Mouse (Mus musculus) neural tube, embryonic 13.5 days (tissue): ENCODE measurements around the gene C130060K24Rik. TPM values are rescaled to one million over a fixed set of nuclear protein-coding genes. Genes with fewer than 3 reads are reported as not detected.

Experiments
- ATAC-seq: fragments of 200-750 bp; cut with Nextera tagmentation; 2 replicates; pipeline ENCODE4 v1.8.0; 2017; ENCODE audit warnings: low read depth, mild to moderate bottlenecking, moderate TSS enrichment, moderate library complexity
- H3K27ac ChIP-seq: fragments of 300-500 bp; sonication (generic); replicated peaks from 2 replicates; pipeline ENCODE4 v1.5.1; 2015; ENCODE audit warnings: moderate library complexity, mild to moderate bottlenecking, inconsistent platforms
- H3K27me3 ChIP-seq: fragments of 300-500 bp; sonication (generic); 2 replicates; pipeline ENCODE4 v1.6.1; 2015; ENCODE audit warnings: mild to moderate bottlenecking, inconsistent platforms
- H3K36me3 ChIP-seq: fragments of 300-500 bp; sonication (generic); 2 replicates; pipeline ENCODE4 v1.6.1; 2015; ENCODE audit warnings: mild to moderate bottlenecking, inconsistent platforms
- H3K4me1 ChIP-seq: fragments of 300-500 bp; sonication (generic); replicated peaks from 2 replicates; pipeline ENCODE4 v1.6.1; 2015; ENCODE audit warnings: inconsistent platforms
- H3K4me2 ChIP-seq: fragments of 300-500 bp; sonication (generic); 2 replicates; pipeline ENCODE4 v1.6.1; 2015; ENCODE audit warnings: inconsistent platforms, mild to moderate bottlenecking, moderate library complexity
- H3K4me3 ChIP-seq: fragments of 300-500 bp; sonication (generic); 2 replicates; pipeline ENCODE4 v1.5.1; 2015; ENCODE audit warnings: mild to moderate bottlenecking, inconsistent platforms
- H3K9ac ChIP-seq: fragments of 300-500 bp; sonication (generic); 2 replicates; pipeline ENCODE4 v1.6.1; 2015; ENCODE audit warnings: moderate library complexity, mild to moderate bottlenecking, inconsistent platforms
- H3K9me3 ChIP-seq: fragments of 300-500 bp; sonication (generic); 2 replicates; pipeline ENCODE4 v1.6.1; 2016; ENCODE audit warnings: inconsistent platforms
- WGBS: fragments of 180-500 bp; shearing (Covaris S2); methylation state at CpG from one replicate; pipeline ENCODE4 v1.1.7; 2015; 5-methylcytosine and 5-hydroxymethylcytosine counted together
- polyA plus RNA-seq: library from polyadenylated mRNA; unstranded; fragments of >200 nt; fragmentation: Nextera tagmentation; extraction: Ambion mirVana; gene quantifications from 2 replicates; pipeline ENCODE4 v1.2.1, GENCODE M21; 2015

The C130060K24Rik gene
- polyA plus RNA-seq, 1 experiment from 2014 or later: 0.22 TPM

- 73% methylated on average over 5 of the region's 5 CpGs for WGBS
- ATAC-seq: peak; percentile 53; the same call in 1 of the 2 replicates
Observed at GRCm38 (mm10) chr6:65470320-65470719, 89.4 kb downstream of the C130060K24Rik start.

GRCm38 (mm10) chr6:65472455-65472854 lies 91.5 kb downstream of the C130060K24Rik start:
- H3K9ac ChIP-seq: no peak overlapping the region
- 93% methylated on average over 7 of the region's 7 CpGs for WGBS

More at GRCm38 (mm10) chr6:65470320-65470719, 89.4 kb downstream of the C130060K24Rik start:
- no peak overlapping the region for H3K27ac ChIP-seq
- no peak overlapping the region for H3K4me3 ChIP-seq
- H3K4me2 ChIP-seq: no peak overlapping the region
- H3K27me3 ChIP-seq: no peaks in the 10 kb centered on the region
- H3K36me3 ChIP-seq: no peaks in the 10 kb centered on the region
- no peaks in the 10 kb centered on the region for H3K9me3 ChIP-seq
- no peaks in the 10 kb centered on the region for H3K4me1 ChIP-seq
- no peak overlapping the region for H3K9ac ChIP-seq

GRCm38 (mm10) chr6:65498786-65499185 lies 117.9 kb downstream of the C130060K24Rik start:
- no peaks in the 10 kb centered on the region for H3K36me3 ChIP-seq
- H3K9me3 ChIP-seq: no peaks in the 10 kb centered on the region
- no peaks in the 10 kb centered on the region for H3K4me1 ChIP-seq
- H3K9ac ChIP-seq: no peak overlapping the region
- H3K4me2 ChIP-seq: no peak overlapping the region
- H3K27ac ChIP-seq: no peak overlapping the region
- no peak for ATAC-seq
- H3K4me3 ChIP-seq: no peak overlapping the region
- H3K27me3 ChIP-seq: no peaks in the 10 kb centered on the region

More at GRCm38 (mm10) chr6:65472455-65472854, 91.5 kb downstream of the C130060K24Rik start:
- ATAC-seq: no peak
- no peaks in the 10 kb centered on the region for H3K9me3 ChIP-seq
- H3K36me3 ChIP-seq: no peaks in the 10 kb centered on the region
- no peak overlapping the region for H3K27ac ChIP-seq
- no peak overlapping the region for H3K4me2 ChIP-seq
- no peak overlapping the region for H3K4me3 ChIP-seq
- H3K27me3 ChIP-seq: no peaks in the 10 kb centered on the region
- H3K4me1 ChIP-seq: no peaks in the 10 kb centered on the region

Other genes with a start within 250 kb of the C130060K24Rik start
- 6.3 and 7.9 TPM in 2 replicates for gene Hpgds, start 236.2 kb upstream of the C130060K24Rik start, polyA plus RNA-seq
- not detected in 2 replicates for gene Tnip3, start 144.2 kb downstream of the C130060K24Rik start, polyA plus RNA-seq